Mouse (Mus musculus) Patski (cell line): ENCODE results near the gene Cfap45. TPM values are rescaled to one million over a fixed set of nuclear protein-coding genes. Genes with fewer than 3 reads are reported as not detected.

Source experiments
- ATAC-seq: fragments of 100-300 bp; one replicate; pipeline ENCODE4 v1.8.0; 2021
- CTCF ChIA-PET: fragments of 350-600 bp; sonication (Branson Sonifier 250); formaldehyde crosslinking; loops from one replicate; lab custom pipeline; 2022; ENCODE audit warnings: inconsistent platforms; lab: Charles Lee
- POLR2A ChIA-PET: fragments of 350-600 bp; sonication (Branson Sonifier 250); formaldehyde crosslinking; loops from one replicate; lab custom pipeline; 2022; ENCODE audit warnings: antibody characterized with exemption, inconsistent platforms; lab: Charles Lee
- DNase-seq: peaks from one replicate; pipeline ENCODE4 v3.0.0-alpha.2; 2011; ENCODE audit warnings: low read depth, low spot score
- H3K27me3 ChIP-seq: fragments of 371-371 bp; one replicate; pipeline ENCODE4 v1.5.1; 2021
- CTCF ChIP-seq: fragments of 100-300 bp; IDR thresholded peaks from one replicate; pipeline ENCODE4 v1.5.1; 2021
- in situ Hi-C: fragments of 300-500 bp; cut with MboI; formaldehyde crosslinking; loops from 3 replicates; pipeline ENCODE4 v1.11.1; 2018; ENCODE audit warnings: low pct_unique_long_range_greater_than_20kb, mixed read lengths
- polyA plus RNA-seq: library from polyadenylated mRNA; unstranded; gene quantifications from one replicate; pipeline ENCODE4 v1.2.3, GENCODE M21; 2021

Gene Cfap45
- polyA plus RNA-seq, 1 experiment from 2014 or later, result 0.08 TPM

- H3K27me3 ChIP-seq, result no peaks in the 10 kb centered on the region
- in situ Hi-C loops, result loop anchor here (10.0 to 25.0 kb wide), 2 partner anchors 188 to 365 kb away; partner anchors contain the start of genes Dcaf8 and Pex19
- DNase-seq (no peak), ATAC-seq (peak; percentile 34)
- POLR2A ChIA-PET, result interaction anchor here (0.6 kb wide), 1 partner anchor 638 kb away, joined by 3 read pairs; no protein-coding TSS in a partner anchor
- CTCF ChIA-PET, result interaction anchor here (1.0 to 2.0 kb wide), 5 partner anchors 10 to 94 kb away, joined by 3 to 8 read pairs (median 4); partner anchors contain the start of gene Cfap45
- no peak for TF ChIP-seq CTCF
These were observed 18.2 kb upstream of the Cfap45 start for GRCm38 (mm10) chr1:172502145-172503110.

GRCm38 (mm10) chr1:172503111-172503997 is 17.2 kb upstream of the Cfap45 start:
- ChIA-PET POLR2A (interaction anchor here (0.6 to 1.0 kb wide), 2 partner anchors 10 to 637 kb away, joined by 3 read pairs; no protein-coding TSS in a partner anchor), CTCF (interaction anchor here (0.7 to 2.0 kb wide), 5 partner anchors 11 to 95 kb away, joined by 3 to 7 read pairs (median 4); no protein-coding TSS in a partner anchor)
- ATAC-seq, result no peak
- in situ Hi-C loops, result loop anchor here (10.0 to 25.0 kb wide), 2 partner anchors 189 to 366 kb away; partner anchors contain the start of genes Dcaf8 and Pex19
- no peak for TF ChIP-seq CTCF
- H3K27me3 ChIP-seq, result no peaks in the 10 kb centered on the region
- peak; percentile 72 for DNase-seq

GRCm38 (mm10) chr1:172504756-172505155 is 15.8 kb upstream of the Cfap45 start:
- no peaks in the 10 kb centered on the region for H3K27me3 ChIP-seq
- POLR2A ChIA-PET, result no interaction called here
- TF ChIP-seq CTCF, result no peak
- CTCF ChIA-PET, result interaction anchor here (0.9 to 2.0 kb wide), 4 partner anchors 14 to 24 kb away, joined by 3 to 7 read pairs (median 4); no protein-coding TSS in a partner anchor
- no peak for DNase-seq
- ATAC-seq, result no peak
- in situ Hi-C loops, result loop anchor here (10.0 to 25.0 kb wide), 2 partner anchors 190 to 367 kb away; partner anchors contain the start of genes Dcaf8 and Pex19

GRCm38 (mm10) chr1:172507001-172507400 is 13.6 kb upstream of the Cfap45 start:
- in situ Hi-C loops, result loop anchor here (10.0 to 25.0 kb wide), 2 partner anchors 192 to 370 kb away; partner anchors contain the start of genes Dcaf8 and Pex19
- ATAC-seq (no peak), DNase-seq (no peak)
- ChIA-PET CTCF (no interaction called here), POLR2A (no interaction called here)
- no peak for TF ChIP-seq CTCF
- H3K27me3 ChIP-seq, result no peaks in the 10 kb centered on the region

- DNase-seq (no peak), ATAC-seq (no peak)
- in situ Hi-C loops, result loop anchor here (10.0 to 25.0 kb wide), 2 partner anchors 193 to 370 kb away; partner anchors contain the start of genes Dcaf8 and Pex19
- CTCF ChIA-PET, result no interaction called here
- H3K27me3 ChIP-seq, result no peaks in the 10 kb centered on the region
- no peak for TF ChIP-seq CTCF
- POLR2A ChIA-PET, result no interaction called here
These were observed 12.9 kb upstream of the Cfap45 start for GRCm38 (mm10) chr1:172507701-172508100.

- ATAC-seq (no peak), DNase-seq (no peak)
- H3K27me3 ChIP-seq, result no peaks in the 10 kb centered on the region
- ChIA-PET POLR2A (no interaction called here), CTCF (no interaction called here)
- no peak for TF ChIP-seq CTCF
- in situ Hi-C loops, result loop anchor here (10.0 to 25.0 kb wide), 2 partner anchors 193 to 371 kb away; partner anchors contain the start of genes Dcaf8 and Pex19
These were observed 12.4 kb upstream of the Cfap45 start for GRCm38 (mm10) chr1:172508172-172508571.

GRCm38 (mm10) chr1:172509235-172509634 is 11.4 kb upstream of the Cfap45 start:
- POLR2A ChIA-PET, result interaction anchor here (0.9 kb wide), 2 partner anchors 17 to 20 kb away, joined by 3 read pairs; no protein-coding TSS in a partner anchor
- no peak for DNase-seq
- CTCF ChIA-PET, result interaction anchor here (1.3 to 1.8 kb wide), 2 partner anchors 11 to 15 kb away, joined by 3 to 4 read pairs; partner anchors contain the start of gene Cfap45
- no peaks in the 10 kb centered on the region for H3K27me3 ChIP-seq
- in situ Hi-C loops, result loop anchor here (10.0 to 25.0 kb wide), 2 partner anchors 194 to 372 kb away; partner anchors contain the start of genes Dcaf8 and Pex19
- ATAC-seq, result no peak
- no peak for TF ChIP-seq CTCF

GRCm38 (mm10) chr1:172509983-172510382 is 10.6 kb upstream of the Cfap45 start:
- in situ Hi-C loops, result loop anchor here (10.0 to 25.0 kb wide), 2 partner anchors 195 to 373 kb away; partner anchors contain the start of genes Dcaf8 and Pex19

GRCm38 (mm10) chr1:172510421-172510972 is 10.1 kb upstream of the Cfap45 start:
- ChIA-PET CTCF (interaction anchor here (1.0 to 1.8 kb wide), 3 partner anchors 10 to 102 kb away, joined by 3 to 4 read pairs (median 3); partner anchors contain the start of gene Cfap45), POLR2A (no interaction called here)
- no peaks in the 10 kb centered on the region for H3K27me3 ChIP-seq
- DNase-seq, result no peak
- TF ChIP-seq CTCF, result no peak
- ATAC-seq, result no peak
- in situ Hi-C loops, result loop anchor here (25.0 kb wide), 1 partner anchor 373 kb away; the partner anchor contains the start of genes Dcaf8 and Pex19

More at GRCm38 (mm10) chr1:172509983-172510382, 10.6 kb upstream of the Cfap45 start:
- H3K27me3 ChIP-seq, result no peaks in the 10 kb centered on the region
- ChIA-PET POLR2A (interaction anchor here (0.9 kb wide), 2 partner anchors 18 to 19 kb away, joined by 3 read pairs; no protein-coding TSS in a partner anchor), CTCF (interaction anchor here (1.0 to 1.8 kb wide), 4 partner anchors 11 to 101 kb away, joined by 3 to 4 read pairs (median 3); partner anchors contain the start of gene Cfap45)
- DNase-seq (no peak), ATAC-seq (no peak)
- TF ChIP-seq CTCF, result no peak
